Mouse (Mus musculus): Measurements from ENCODE around the gene Fam76a. TPM values are rescaled to one million over a fixed set of nuclear protein-coding genes. Genes with fewer than 3 reads are reported as not detected.

The Fam76a gene
- polyA plus RNA-seq, 1 experiment, result 21.9 TPM

GRCm38 (mm10) chr4:132873481-132874362, 48.6 kb downstream of the Fam76a start:
- DNase-seq, result peak; percentile 8
- H3K4me3 ChIP-seq (replicated peaks; ENCODE audit: extremely low read depth, low read depth, low read length), result no peak overlapping the region

GRCm38 (mm10) chr4:132871116-132871515, 51.2 kb downstream of the Fam76a start:
- no peak overlapping the region for H3K4me3 ChIP-seq (replicated peaks; ENCODE audit: extremely low read depth, low read depth, low read length)
- 97% methylated on average over 3 of the region's 3 CpGs for WGBS

More at GRCm38 (mm10) chr4:132873481-132874362, 48.6 kb downstream of the Fam76a start:
- H3K4me1 ChIP-seq (ENCODE audit: control insufficient read depth, insufficient read depth, low read length), result peaks cover 11% of the 10 kb centered on the region; the same call in 1 of the 2 replicates
- 57% methylated on average over 11 of the region's 11 CpGs for WGBS
- no peak for TF ChIP-seq POLR2A (IDR thresholded peaks at IDR 0.05; ENCODE audit: borderline replicate concordance, extremely low read depth, low read depth, low read length)
- no peak for TF ChIP-seq CTCF (IDR thresholded peaks at IDR 0.05; ENCODE audit: insufficient read depth, low read length)

GRCm38 (mm10) chr4:132864856-132865255, 57.5 kb downstream of the Fam76a start:
- no peak overlapping the region for H3K4me3 ChIP-seq (replicated peaks; ENCODE audit: extremely low read depth, low read depth, low read length)
- WGBS, result 73% methylated on average over 2 of the region's 2 CpGs
- TF ChIP-seq CTCF (IDR thresholded peaks at IDR 0.05; ENCODE audit: insufficient read depth, low read length) (no peak), POLR2A (IDR thresholded peaks at IDR 0.05; ENCODE audit: borderline replicate concordance, extremely low read depth, low read depth, low read length) (no peak)
- no peak for DNase-seq
- no peaks in the 10 kb centered on the region for H3K4me1 ChIP-seq (ENCODE audit: control insufficient read depth, insufficient read depth, low read length)

More at GRCm38 (mm10) chr4:132871116-132871515, 51.2 kb downstream of the Fam76a start:
- H3K4me1 ChIP-seq (ENCODE audit: control insufficient read depth, insufficient read depth, low read length), result peaks cover 11% of the 10 kb centered on the region; the same call in 1 of the 2 replicates
- TF ChIP-seq CTCF (IDR thresholded peaks at IDR 0.05; ENCODE audit: insufficient read depth, low read length) (no peak), POLR2A (IDR thresholded peaks at IDR 0.05; ENCODE audit: borderline replicate concordance, extremely low read depth, low read depth, low read length) (no peak)
- no peak for DNase-seq

- no peaks in the 10 kb centered on the region for H3K4me1 ChIP-seq (ENCODE audit: control insufficient read depth, insufficient read depth, low read length)
- TF ChIP-seq POLR2A (IDR thresholded peaks at IDR 0.05; ENCODE audit: borderline replicate concordance, extremely low read depth, low read depth, low read length), result no peak
- no peak for TF ChIP-seq CTCF (IDR thresholded peaks at IDR 0.05; ENCODE audit: insufficient read depth, low read length)
- WGBS, result 75% methylated on average over 13 of the region's 13 CpGs
- no peak for DNase-seq
- no peak overlapping the region for H3K4me3 ChIP-seq (replicated peaks; ENCODE audit: extremely low read depth, low read depth, low read length)
These were observed 59.3 kb downstream of the Fam76a start for GRCm38 (mm10) chr4:132863012-132863411.

GRCm38 (mm10) chr4:132860880-132861279, 61.5 kb downstream of the Fam76a start:
- TF ChIP-seq POLR2A (IDR thresholded peaks at IDR 0.05; ENCODE audit: borderline replicate concordance, extremely low read depth, low read depth, low read length) (no peak), CTCF (IDR thresholded peaks at IDR 0.05; ENCODE audit: insufficient read depth, low read length) (no peak)
- DNase-seq, result no peak
- H3K4me3 ChIP-seq (replicated peaks; ENCODE audit: extremely low read depth, low read depth, low read length), result no peak overlapping the region
- no peaks in the 10 kb centered on the region for H3K4me1 ChIP-seq (ENCODE audit: control insufficient read depth, insufficient read depth, low read length)
- 89% methylated on average over 1 of the region's 1 CpGs for WGBS

Other genes with a start within 250 kb of the Fam76a start
- 8.7 and 10.4 TPM in 2 replicates for gene Xkr8, start 190.0 kb downstream of the Fam76a start, polyA plus RNA-seq (2012; rRNA removed)
- 4.7 and 6.6 TPM in 2 replicates for gene Smpdl3b, start 165.3 kb downstream of the Fam76a start, polyA plus RNA-seq (2012; rRNA removed)
- 9.7 and 9.9 TPM in 2 replicates for gene Rpa2, start 154.2 kb downstream of the Fam76a start, polyA plus RNA-seq (2012; rRNA removed)
- gene Themis2, start 126.2 kb downstream of the Fam76a start, polyA plus RNA-seq (2012; rRNA removed), result 13.6 and 16.5 TPM in 2 replicates
- gene Ppp1r8, start 79.4 kb downstream of the Fam76a start, polyA plus RNA-seq (2012; rRNA removed), result 20.9 and 29.9 TPM in 2 replicates
- gene Stx12, start 38.0 kb downstream of the Fam76a start, polyA plus RNA-seq (2012; rRNA removed), result 22.0 and 28.3 TPM in 2 replicates
- 10.7 and 19.1 TPM in 2 replicates for gene Fgr, start 51.5 kb upstream of the Fam76a start, polyA plus RNA-seq (2012; rRNA removed)
- gene Ahdc1, start 88.7 kb upstream of the Fam76a start, polyA plus RNA-seq (2012; rRNA removed), result 25.8 and 28.7 TPM in 2 replicates
- 91.7 and 109 TPM in 2 replicates for gene Wasf2, start 207.9 kb upstream of the Fam76a start, polyA plus RNA-seq (2012; rRNA removed)